Mouse (Mus musculus): ENCODE measurements around the gene Fbxw2.
"Not testable (repeated sequence)": the region's sequence is repeated elsewhere in the genome, so short reads cannot be mapped to it uniquely, and the experiment has no call there.

Fbxw2 gene

GRCm38 (mm10) chr2:34772252-34773235 lies 53.6 kb downstream of the Fbxw2 start:
- peak in 1 of 2 experiments; percentile 27 for DNase-seq

DNA sequence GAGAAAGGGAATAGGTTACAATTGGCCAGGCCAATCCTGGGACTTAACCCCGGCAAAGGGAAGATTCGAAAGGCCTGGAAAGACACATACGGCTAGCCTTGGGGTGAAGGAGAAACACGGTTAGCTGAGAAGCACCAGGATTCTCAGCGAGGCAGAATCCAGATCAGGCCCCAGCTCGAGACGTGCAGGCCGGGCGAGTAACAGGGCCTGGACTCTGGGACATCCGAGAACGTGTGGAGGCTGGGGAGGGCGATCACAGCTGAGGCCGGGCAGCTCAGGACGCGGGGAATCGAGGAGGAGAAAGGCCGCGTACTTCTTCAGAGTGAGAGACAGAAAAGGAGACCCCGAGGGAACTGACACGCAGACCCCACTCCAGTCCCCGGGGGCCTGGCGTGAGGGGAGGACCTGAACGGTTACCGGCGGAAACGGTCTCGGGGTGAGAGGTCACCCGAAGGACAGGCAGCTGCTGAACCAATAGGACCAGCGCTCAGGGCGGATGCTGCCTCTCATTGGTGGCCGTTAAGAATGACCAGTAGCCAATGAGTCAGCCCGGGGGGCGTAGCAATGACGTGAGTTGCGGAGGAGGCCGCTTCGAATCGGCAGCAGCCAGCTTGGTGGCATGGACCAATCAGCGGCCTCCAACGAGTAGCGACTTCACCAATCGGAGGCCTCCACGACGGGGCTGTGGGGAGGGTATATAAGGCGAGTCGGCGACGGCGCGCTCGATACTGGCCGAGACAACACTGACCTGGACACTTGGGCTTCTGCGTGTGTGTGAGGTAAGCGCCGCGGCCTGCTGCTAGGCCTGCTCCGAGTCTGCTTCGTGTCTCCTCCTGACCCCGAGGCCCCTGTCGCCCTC lies 54.5 kb downstream of the Fbxw2 start, which contains the start of gene Hspa5:
Gene Hspa5, plus strand, starts transcription at position 603 of the 859 bp plus-strand sequence.
- DNase-seq: peak; percentile 100

GRCm38 (mm10) chr2:34770951-34771350 lies 55.2 kb downstream of the Fbxw2 start:
- no peak for DNase-seq

DNA sequence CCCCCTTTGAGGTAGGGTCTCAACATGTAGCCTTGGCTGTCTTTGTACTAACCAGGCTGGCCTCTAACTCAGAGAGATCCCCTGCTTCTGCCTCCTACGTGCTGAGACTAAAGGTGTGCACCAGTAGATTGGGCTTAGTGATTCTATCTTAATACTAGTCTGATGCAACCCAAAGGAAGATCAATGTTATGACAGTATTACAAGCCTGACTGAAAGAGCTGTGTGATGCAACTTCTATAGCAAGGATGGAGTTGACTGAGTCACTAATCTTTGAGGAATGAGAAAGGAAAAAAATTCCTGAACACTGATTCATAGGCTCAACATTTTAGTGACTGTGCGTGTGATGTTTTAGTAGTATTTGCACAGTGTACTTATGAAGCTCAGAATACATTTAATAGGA lies 56.1 kb downstream of the Fbxw2 start:
- no peak for DNase-seq

- no peak for DNase-seq
Measured at GRCm38 (mm10) chr2:34764801-34765200, 61.3 kb downstream of the Fbxw2 start.

DNA sequence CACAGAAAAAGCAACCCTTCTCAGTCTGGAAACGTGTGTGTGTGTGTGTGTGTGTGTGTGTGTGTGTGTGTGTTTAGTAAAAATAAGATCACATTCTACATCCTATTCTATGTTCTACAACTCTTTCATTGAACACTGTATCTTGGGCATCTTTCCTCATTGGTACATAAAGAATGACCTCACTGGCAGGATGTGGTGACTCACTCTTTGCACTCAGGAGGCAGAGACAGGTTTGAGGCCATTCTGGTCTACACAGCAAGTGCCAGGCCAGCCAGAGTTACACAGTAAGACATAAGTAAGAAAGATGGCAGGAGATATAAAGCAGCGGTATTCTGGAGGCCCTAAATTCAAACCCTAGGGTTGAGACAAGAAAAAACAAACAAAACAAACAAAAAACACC lies 63.2 kb downstream of the Fbxw2 start:
- DNase-seq: no peak

DNA sequence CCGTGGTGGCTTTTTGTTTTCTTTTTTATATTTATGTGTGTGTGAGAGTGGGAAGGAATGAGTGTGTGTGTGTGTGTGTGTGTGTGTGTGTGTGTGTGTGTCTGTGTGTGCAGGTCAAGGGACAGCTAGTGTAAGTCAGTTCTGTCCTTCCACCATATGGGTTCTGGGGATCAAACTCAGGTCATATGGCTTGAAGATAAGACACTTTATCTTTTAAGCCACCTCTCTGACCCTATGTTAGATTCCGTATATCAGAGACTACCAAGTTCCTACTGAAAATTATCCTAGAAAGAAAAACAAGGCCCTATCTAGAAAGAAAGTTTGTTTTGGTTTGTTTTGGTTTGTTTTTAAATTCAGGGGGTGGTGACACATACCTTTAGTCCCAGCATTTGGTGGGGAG lies 63.9 kb downstream of the Fbxw2 start:
- DNase-seq: no peak

DNA sequence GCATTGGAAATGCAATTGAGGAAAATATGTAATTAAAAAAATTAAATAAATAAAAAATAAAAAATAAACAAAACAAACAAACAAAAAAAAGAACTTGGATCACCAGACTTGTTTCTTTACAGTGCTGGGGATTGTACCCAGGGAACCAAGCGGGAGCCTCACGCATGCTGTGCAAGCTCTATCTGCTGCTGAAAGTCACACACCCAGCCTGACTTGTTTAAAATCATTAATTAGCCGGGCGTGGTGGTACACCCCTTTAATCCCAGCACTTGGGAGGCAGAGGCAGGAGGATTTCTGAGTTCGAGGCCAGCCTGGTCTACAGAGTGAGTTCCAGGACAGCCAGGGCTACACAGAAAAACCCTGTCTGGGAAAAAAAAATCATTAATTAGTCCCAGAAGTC lies 64.8 kb downstream of the Fbxw2 start:
- not testable (repeated sequence) for DNase-seq

DNA sequence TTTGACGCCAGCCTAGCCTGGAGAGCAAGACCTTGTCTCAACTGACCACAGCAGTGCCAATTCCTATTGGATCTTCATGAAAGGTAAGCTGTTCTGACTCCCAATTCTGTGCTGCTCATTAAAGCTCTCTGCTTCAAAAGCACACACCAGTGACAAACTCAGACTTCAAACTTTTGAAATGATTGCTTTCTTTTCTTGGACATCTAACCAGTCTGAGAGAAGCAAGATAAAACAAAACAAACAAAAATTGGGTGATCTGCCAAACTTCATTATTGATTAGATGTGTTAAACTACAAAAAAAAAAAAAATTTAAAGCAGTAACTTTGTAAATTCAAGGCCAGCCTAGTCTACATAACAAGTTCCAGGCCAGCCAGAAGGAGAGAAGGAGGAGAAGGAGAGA lies 68.8 kb downstream of the Fbxw2 start:
- no peak for DNase-seq

DNA sequence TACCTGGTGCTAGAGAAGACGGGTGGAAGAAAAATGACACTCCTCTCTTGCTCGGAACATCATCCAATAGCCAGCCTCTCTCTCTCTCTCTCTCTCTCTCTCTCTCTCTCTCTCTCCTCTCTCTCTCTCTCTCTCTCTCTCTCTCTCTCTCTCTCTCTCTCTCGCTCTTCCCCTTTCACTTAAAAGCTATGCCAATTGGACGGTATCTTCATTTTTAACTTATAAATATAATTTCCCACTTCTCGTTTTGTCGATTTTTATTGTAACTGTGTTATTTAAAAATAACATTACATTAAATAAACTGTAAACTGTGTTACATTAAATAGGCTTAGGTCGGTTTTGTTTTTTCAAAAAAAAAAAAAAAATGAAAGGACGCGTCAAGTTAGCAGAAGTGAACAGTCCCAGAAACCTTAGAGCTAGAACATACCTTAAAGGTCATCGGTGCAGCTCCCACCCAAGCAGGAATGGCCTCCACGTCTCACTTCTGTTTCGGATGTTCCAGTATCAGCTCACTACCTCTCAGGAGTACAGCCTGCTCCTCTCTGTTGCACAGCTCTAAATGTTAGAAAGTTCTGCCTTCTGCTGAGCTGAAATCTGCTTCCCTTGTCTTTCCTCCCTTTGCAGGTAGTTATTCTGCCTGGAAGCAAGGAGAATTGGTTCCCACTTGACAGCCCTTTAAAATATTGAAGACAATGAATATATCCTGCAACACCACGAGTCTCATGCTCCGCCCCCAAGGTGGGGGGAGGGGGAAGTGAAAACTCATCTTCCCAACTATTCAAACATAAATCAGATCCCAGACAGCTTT lies 71.4 kb downstream of the Fbxw2 start, which contains the start of gene Gapvd1:
Gene Gapvd1, minus strand, starts transcription at position 682 of the 808 bp plus-strand sequence.
- DNase-seq: peak in 1 of 2 experiments; percentile 33
